Mouse (Mus musculus) neural tube, embryonic 14.5 days (tissue): Measurements from ENCODE around the gene Rpf1. TPM values are rescaled to one million over a fixed set of nuclear protein-coding genes. Genes with fewer than 3 reads are reported as not detected.
A peak's percentile ranks its signal among the peaks of the same experiment; 100 is the strongest.

Experiments used
- ATAC-seq: fragments of 200-750 bp; cut with Nextera tagmentation; 2 replicates; pipeline ENCODE4 v1.8.0; 2017; ENCODE audit warnings: low read depth, mild to moderate bottlenecking, moderate TSS enrichment, moderate library complexity
- H3K27ac ChIP-seq: fragments of 300-500 bp; sonication (generic); 2 replicates; pipeline ENCODE4 v1.5.1; 2014; ENCODE audit warnings: low read depth, mild to moderate bottlenecking, control low read depth, low read length, moderate library complexity, mixed read lengths
- H3K27me3 ChIP-seq: fragments of 300-500 bp; sonication (generic); 2 replicates; pipeline ENCODE4 v1.6.1; 2014; ENCODE audit warnings: low read length; ENCODE audit not compliant: control insufficient read depth, insufficient read depth
- H3K36me3 ChIP-seq: fragments of 300-500 bp; sonication (generic); 2 replicates; pipeline ENCODE4 v1.6.1; 2014; ENCODE audit warnings: low read length, mixed read lengths; ENCODE audit not compliant: control insufficient read depth, insufficient read depth
- H3K4me1 ChIP-seq: fragments of 300-500 bp; sonication (generic); 2 replicates; pipeline ENCODE4 v1.6.1; 2014; ENCODE audit warnings: low read length; ENCODE audit not compliant: control insufficient read depth, insufficient read depth
- H3K4me2 ChIP-seq: fragments of 300-500 bp; sonication (generic); 2 replicates; pipeline ENCODE4 v1.6.1; 2014; ENCODE audit warnings: mild to moderate bottlenecking, low read depth, low read length, control low read depth
- H3K4me3 ChIP-seq: fragments of 300-500 bp; sonication (generic); 2 replicates; pipeline ENCODE4 v1.5.1; 2014; ENCODE audit warnings: low read depth, low read length, control low read depth, mixed read lengths
- H3K9ac ChIP-seq: fragments of 300-500 bp; sonication (generic); replicated peaks from 2 replicates; pipeline ENCODE4 v1.6.1; 2014; ENCODE audit warnings: low read depth, mild to moderate bottlenecking, control low read depth, low read length, mixed read lengths
- H3K9me3 ChIP-seq: fragments of 300-500 bp; sonication (generic); 2 replicates; pipeline ENCODE4 v1.6.1; 2016; ENCODE audit warnings: low read length; ENCODE audit not compliant: control insufficient read depth
- WGBS: fragments of 180-500 bp; shearing (Covaris S2); extraction: QIAGEN DNeasy Blood & Tissue Kit; methylation state at CpG from one replicate; pipeline ENCODE4 v1.1.7; 2014; 5-methylcytosine and 5-hydroxymethylcytosine counted together
- polyA plus RNA-seq: library from polyadenylated mRNA; unstranded; fragments of >200 nt; fragmentation: Nextera tagmentation; extraction: Ambion mirVana; gene quantifications from 2 replicates; pipeline ENCODE4 v1.2.1, GENCODE M21; 2014

Rpf1 gene
- polyA plus RNA-seq, result 40.0 and 43.8 TPM in 2 replicates

GRCm38 (mm10) chr3:146520798-146521651, at the start of gene Rpf1:
Rpf1 (minus strand) TSS chr3:146521429.
- H3K4me3 ChIP-seq, result peak within 1 kb of the TSS; percentile 78
- H3K4me2 ChIP-seq, result peak within 1 kb of the TSS; percentile 45
- H3K9me3 ChIP-seq, result no peaks in the 10 kb centered on the region
- ATAC-seq, result peak; percentile 96
- H3K36me3 ChIP-seq, result 0 out of 2 replicates have a peak, but pooled peaks cover 7% of the 10 kb centered on the region
- H3K27ac ChIP-seq, result peak within 1 kb of the TSS; percentile 97
- peak within 1 kb of the TSS; percentile 86 for H3K9ac ChIP-seq
- H3K27me3 ChIP-seq, result no peaks in the 10 kb centered on the region
- WGBS, result under 1% methylated on average over 65 of the region's 82 CpGs
- H3K4me1 ChIP-seq, result no peaks in the 10 kb centered on the region

GRCm38 (mm10) chr3:146570939-146571338, 49.7 kb upstream of the Rpf1 start:
- H3K27ac ChIP-seq, result no peak overlapping the region
- H3K4me2 ChIP-seq, result no peak overlapping the region
- H3K36me3 ChIP-seq, result no peaks in the 10 kb centered on the region
- WGBS, result 90% methylated on average over 6 of the region's 6 CpGs
- H3K4me1 ChIP-seq, result no peaks in the 10 kb centered on the region
- H3K9me3 ChIP-seq, result no peaks in the 10 kb centered on the region
- H3K4me3 ChIP-seq, result no peak overlapping the region
- H3K9ac ChIP-seq, result no peak overlapping the region
- ATAC-seq, result no peak
- no peaks in the 10 kb centered on the region for H3K27me3 ChIP-seq

GRCm38 (mm10) chr3:146570148-146570782, 49.0 kb upstream of the Rpf1 start, which contains the start of gene Uox:
Uox (plus strand) TSS chr3:146570426.
- no peak within 1 kb of the TSS for H3K9ac ChIP-seq
- WGBS, result 83% methylated on average over 10 of the region's 10 CpGs
- H3K9me3 ChIP-seq, result no peaks in the 10 kb centered on the region
- no peak for ATAC-seq
- no peaks in the 10 kb centered on the region for H3K4me1 ChIP-seq
- H3K36me3 ChIP-seq, result no peaks in the 10 kb centered on the region
- H3K4me3 ChIP-seq, result no peak within 1 kb of the TSS
- H3K4me2 ChIP-seq, result no peak within 1 kb of the TSS
- no peaks in the 10 kb centered on the region for H3K27me3 ChIP-seq
- H3K27ac ChIP-seq, result no peak within 1 kb of the TSS

GRCm38 (mm10) chr3:146569594-146569993, 48.4 kb upstream of the Rpf1 start:
- no peak overlapping the region for H3K9ac ChIP-seq
- no peak overlapping the region for H3K27ac ChIP-seq
- 91% methylated on average over 3 of the region's 3 CpGs for WGBS
- no peak for ATAC-seq
- no peak overlapping the region for H3K4me2 ChIP-seq
- no peaks in the 10 kb centered on the region for H3K27me3 ChIP-seq
- no peaks in the 10 kb centered on the region for H3K9me3 ChIP-seq
- no peaks in the 10 kb centered on the region for H3K4me1 ChIP-seq
- H3K4me3 ChIP-seq, result no peak overlapping the region
- H3K36me3 ChIP-seq, result no peaks in the 10 kb centered on the region

- Histone ChIP-seq H3K27me3 (no peaks in the 10 kb centered on the region), H3K4me1 (no peaks in the 10 kb centered on the region), H3K9me3 (no peaks in the 10 kb centered on the region), H3K4me2 (no peak overlapping the region), H3K27ac (no peak overlapping the region), H3K4me3 (no peak overlapping the region), H3K36me3 (no peaks in the 10 kb centered on the region), H3K9ac (no peak overlapping the region)
- ATAC-seq, result no peak
- WGBS, result 74% methylated on average over 9 of the region's 9 CpGs
Observed at GRCm38 (mm10) chr3:146567884-146568530, 46.8 kb upstream of the Rpf1 start.

GRCm38 (mm10) chr3:146567366-146567765, 46.1 kb upstream of the Rpf1 start:
- H3K9ac ChIP-seq, result no peak overlapping the region
- no peak overlapping the region for H3K4me2 ChIP-seq
- no peaks in the 10 kb centered on the region for H3K4me1 ChIP-seq
- H3K4me3 ChIP-seq, result no peak overlapping the region
- H3K27me3 ChIP-seq, result no peaks in the 10 kb centered on the region
- no peaks in the 10 kb centered on the region for H3K36me3 ChIP-seq
- WGBS, result 78% methylated on average over 7 of the region's 7 CpGs
- H3K27ac ChIP-seq, result no peak overlapping the region
- no peaks in the 10 kb centered on the region for H3K9me3 ChIP-seq
- no peak for ATAC-seq

GRCm38 (mm10) chr3:146565065-146565411, 43.8 kb upstream of the Rpf1 start:
- Histone ChIP-seq H3K4me2 (no peak overlapping the region), H3K4me1 (no peaks in the 10 kb centered on the region), H3K36me3 (no peaks in the 10 kb centered on the region), H3K27ac (no peak overlapping the region), H3K9me3 (no peaks in the 10 kb centered on the region), H3K4me3 (no peak overlapping the region), H3K27me3 (no peaks in the 10 kb centered on the region), H3K9ac (no peak overlapping the region)
- ATAC-seq, result no peak
- 94% methylated on average over 1 of the region's 1 CpGs for WGBS

- no peak for ATAC-seq
- Histone ChIP-seq H3K9ac (no peak overlapping the region), H3K27me3 (no peaks in the 10 kb centered on the region), H3K4me3 (no peak overlapping the region), H3K4me2 (no peak overlapping the region), H3K4me1 (no peaks in the 10 kb centered on the region), H3K27ac (no peak overlapping the region), H3K36me3 (no peaks in the 10 kb centered on the region), H3K9me3 (no peaks in the 10 kb centered on the region)
- WGBS, result 41% methylated on average over 14 of the region's 14 CpGs
Observed at GRCm38 (mm10) chr3:146564268-146565064, 43.2 kb upstream of the Rpf1 start.
